Mouse (Mus musculus) right cerebral cortex, postnatal 36 days (tissue): ENCODE data around the gene Tmem237.

Source experiments
- DNase-seq, 2 experiments: peaks; one replicate each; pipeline ENCODE4 v3.0.0; 2022; ENCODE audit warnings: low spot score in 2 of 2, mixed read lengths in 1 of 2

Tmem237 gene

GRCm38 (mm10) chr1:59119720-59120457 lies at the start of gene Tmem237:
Gene Tmem237 (minus strand): TSS chr1:59120408.
- peak; percentile 90 to 91 for DNase-seq

- DNase-seq, result no peak
Measured at GRCm38 (mm10) chr1:59169586-59169985, 49.4 kb upstream of the Tmem237 start.

GRCm38 (mm10) chr1:59168556-59168955 lies 48.3 kb upstream of the Tmem237 start:
- DNase-seq, result no peak

- DNase-seq, result no peak
Measured at GRCm38 (mm10) chr1:59167654-59168425, 47.6 kb upstream of the Tmem237 start.

- DNase-seq, result no peak
Measured at GRCm38 (mm10) chr1:59166232-59166905, 46.2 kb upstream of the Tmem237 start.

- DNase-seq, result no peak
Measured at GRCm38 (mm10) chr1:59163918-59164317, 43.7 kb upstream of the Tmem237 start.

DNA sequence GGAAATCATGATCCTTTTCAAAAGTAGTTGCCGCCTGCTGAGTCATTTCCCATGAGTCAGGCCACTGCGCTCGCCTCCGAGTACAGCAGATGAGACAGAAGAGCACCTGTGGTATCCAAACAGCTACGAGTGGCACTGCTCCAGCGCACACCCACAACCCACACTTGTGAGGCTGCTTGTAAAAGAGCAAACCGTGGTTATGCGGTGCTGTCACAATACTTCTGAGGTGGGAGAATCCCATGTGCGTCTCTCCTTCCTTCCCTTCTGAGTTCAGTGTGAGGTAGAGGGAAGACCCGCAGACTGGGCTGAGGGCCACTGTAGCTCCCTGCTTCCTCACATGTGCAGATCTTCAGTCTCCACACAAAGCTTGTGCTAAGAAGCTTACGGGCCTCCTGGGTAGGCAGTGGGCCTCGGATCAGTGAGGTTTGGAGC lies 42.8 kb upstream of the Tmem237 start, which contains the start of gene Mpp4:
Gene Mpp4 (minus strand): TSS at position 360 of the 432 bp plus-strand sequence.
- peak; percentile 80 to 82 for DNase-seq

GRCm38 (mm10) chr1:59162309-59163024 lies 42.3 kb upstream of the Tmem237 start:
- DNase-seq, result no peak

DNA sequence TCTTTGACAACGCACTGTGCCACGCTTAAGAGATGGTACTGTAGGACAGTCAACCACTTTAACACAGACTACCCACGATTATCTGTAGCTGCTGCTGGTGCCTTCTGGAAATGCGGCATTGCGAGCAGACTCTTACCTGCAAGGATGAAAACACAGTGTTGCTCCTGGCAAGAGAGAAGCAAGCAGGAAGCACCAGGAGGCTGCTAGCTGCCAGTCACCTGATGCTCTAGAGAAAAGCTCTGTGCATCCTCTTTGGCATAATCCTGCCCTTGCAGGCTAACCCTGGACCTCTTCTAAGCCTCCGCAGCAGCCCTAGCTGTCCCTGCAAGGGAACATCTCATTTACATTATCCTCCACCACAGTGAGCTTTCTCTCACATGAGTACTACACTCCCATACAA lies 41.2 kb upstream of the Tmem237 start:
- no peak for DNase-seq

DNA sequence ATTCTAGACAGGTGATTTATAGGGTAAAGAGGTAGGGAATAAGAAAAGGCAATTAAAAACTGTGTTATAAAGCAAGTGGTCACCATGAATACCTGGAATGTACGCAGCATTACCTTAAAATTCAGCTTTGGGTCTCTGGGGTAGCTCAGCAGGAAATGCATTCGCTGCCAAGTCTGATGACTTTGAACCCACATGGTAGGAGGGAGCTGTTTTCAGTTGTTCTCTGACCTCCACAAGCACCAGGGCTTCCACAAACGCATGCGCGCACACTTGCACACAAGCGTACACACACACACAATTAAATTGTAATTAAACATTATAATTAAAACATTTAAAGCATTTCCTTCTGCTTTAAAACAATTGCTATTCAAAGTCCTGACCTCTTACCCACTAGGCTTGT lies 40.7 kb upstream of the Tmem237 start:
- no peak for DNase-seq

DNA sequence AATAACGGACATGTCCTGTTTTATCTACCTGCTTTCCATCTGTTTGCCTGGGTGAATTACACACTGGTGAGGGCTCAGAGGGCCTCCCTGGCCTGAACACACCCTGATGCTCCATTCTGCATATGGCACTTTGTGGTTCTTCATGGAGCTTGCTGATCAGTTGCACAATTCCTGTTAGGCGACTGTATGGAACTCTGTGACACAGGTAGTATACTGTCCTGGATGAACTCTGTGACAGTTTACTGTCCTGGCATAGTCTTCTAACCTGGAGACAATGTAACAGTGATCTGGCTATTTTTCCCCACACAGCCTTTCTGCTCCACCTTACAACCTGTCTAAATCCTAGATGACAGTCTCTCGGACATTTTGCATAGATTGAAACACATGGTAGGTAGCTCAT lies 38.9 kb upstream of the Tmem237 start:
- DNase-seq, result no peak

- no peak for DNase-seq
Measured at GRCm38 (mm10) chr1:59158498-59158897, 38.3 kb upstream of the Tmem237 start.

DNA sequence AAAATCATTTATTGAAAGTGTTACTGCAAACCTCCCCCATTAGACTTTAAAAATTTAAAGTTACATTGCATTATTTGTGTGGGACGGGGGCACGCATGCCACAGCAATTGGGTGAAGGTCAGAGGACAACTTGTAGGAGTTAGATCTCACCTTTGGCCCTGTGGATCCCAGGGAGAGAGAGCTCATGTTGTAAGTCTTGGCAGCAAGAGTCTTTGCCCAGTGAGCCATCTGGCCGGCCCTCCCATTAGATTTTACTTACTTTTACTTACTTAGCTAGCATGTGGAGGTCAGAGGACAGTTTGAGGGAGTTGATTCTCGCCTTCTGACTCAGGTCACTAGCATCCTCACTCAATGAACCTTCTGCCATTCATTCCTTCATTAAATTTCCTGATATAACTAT lies 37.6 kb upstream of the Tmem237 start:
- no peak for DNase-seq

DNA sequence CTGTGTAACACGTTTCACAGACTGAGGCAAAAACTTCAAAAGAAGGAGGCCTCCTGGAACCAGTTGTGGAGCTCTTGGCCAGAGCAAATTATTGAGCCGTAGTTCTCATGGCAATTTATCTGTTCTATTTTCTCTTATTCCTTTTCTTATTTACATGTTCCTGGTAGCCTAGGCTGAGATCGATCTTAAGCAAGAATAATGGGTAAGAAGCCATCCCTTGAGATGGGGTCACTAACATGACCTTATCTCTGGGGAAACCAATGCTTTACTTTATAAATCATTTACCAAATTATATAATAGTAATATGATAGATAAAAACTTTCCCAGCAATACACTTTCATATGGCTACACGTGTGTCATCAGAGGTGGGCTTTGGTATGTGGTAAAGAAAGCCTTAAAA lies 32.1 kb upstream of the Tmem237 start:
- no peak for DNase-seq

DNA sequence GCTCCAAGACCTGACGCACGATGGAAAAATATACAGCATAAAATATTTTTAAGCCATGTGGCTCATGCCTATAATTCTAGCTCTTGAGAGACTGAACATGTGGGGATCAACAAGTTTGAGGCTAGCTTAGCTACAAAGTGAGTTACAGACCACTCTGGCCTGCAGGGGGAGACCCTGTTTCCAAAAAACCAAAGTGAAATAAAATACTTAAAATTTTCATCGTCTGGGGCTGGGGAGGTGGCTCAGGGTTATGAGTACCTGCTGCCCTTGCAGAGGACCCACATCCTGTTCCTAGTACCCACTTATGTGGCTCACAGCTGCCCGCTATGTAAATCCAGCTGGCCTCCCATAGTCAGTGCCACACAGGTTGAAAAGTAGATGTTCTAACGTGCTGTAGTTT lies 30.3 kb upstream of the Tmem237 start:
- no peak for DNase-seq

DNA sequence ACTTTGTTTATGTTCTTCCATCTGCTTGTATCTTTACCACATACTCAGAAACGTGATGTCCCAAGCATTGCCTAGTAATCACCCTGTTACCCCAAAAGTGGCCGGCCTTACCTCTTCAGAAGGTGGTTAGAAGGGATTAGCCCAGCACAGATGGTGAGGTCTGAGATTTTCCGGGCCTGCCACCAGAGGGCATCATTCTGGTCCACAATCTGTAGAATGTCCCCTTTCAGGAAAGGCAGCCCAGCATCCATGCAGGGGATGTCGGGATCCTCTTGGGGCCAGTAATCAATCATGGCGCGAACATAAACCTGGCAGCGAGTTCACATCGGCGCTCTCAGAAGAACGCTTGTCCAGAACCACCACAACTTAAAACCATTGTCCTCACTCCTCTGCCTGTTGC lies 24.3 kb upstream of the Tmem237 start:
- no peak for DNase-seq

DNA sequence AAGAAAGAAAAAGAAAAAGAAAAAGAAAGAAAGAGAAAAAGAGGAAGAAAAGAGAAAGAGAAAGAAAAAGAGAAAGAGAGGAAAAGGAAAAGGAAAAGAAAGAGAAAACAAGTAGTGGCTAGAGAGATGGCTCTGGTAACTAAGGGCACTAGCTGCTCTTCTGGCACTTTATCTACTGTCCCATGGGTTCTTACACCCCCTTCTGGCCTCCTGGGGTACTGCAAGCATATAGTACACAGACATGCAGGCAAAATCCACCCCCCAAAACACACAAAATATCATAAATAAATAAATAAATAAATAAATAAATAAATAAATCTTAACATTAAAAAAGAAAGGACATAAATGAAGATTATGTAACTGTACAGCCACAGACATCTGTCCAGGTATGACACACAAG lies 22.6 kb upstream of the Tmem237 start:
- DNase-seq, result no peak

GRCm38 (mm10) chr1:59134419-59134818 lies 14.2 kb upstream of the Tmem237 start:
- DNase-seq, result no peak

- DNase-seq, result no peak
Measured at GRCm38 (mm10) chr1:59128879-59129278, 8.7 kb upstream of the Tmem237 start.

DNA sequence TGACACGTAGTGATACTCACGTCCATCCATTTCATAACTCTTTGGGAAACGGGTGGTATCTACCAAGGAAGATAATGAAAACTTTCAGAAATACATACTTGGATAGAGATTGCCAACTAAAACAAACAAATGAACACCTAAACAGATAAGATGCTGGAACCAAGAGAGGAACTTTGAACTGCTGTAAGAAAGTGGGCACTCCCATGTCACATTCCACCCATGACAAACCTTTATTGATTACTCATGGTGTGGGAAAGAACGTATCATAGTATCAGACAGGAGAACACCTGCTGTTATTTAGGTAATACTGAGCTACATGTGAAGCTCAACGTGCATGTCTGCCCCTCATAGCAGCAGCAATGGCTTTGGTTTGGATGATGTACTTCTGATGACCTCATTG lies 5.3 kb upstream of the Tmem237 start:
- no peak for DNase-seq

- no peak for DNase-seq
Measured at GRCm38 (mm10) chr1:59110524-59110923, 9.7 kb downstream of the Tmem237 start.

GRCm38 (mm10) chr1:59102071-59102470 lies 18.1 kb downstream of the Tmem237 start:
- DNase-seq, result no peak
